Mouse (Mus musculus) MEL (cell line): ENCODE results near the gene Col23a1.

Experiments
- CTCF ChIP-seq, 3 experiments: IDR thresholded peaks in 2 of 3; conservative IDR thresholded peaks in 1 of 3; 2 replicates each; pipeline ENCODE4 v1.5.1; 2011 to 2012; ENCODE audit warnings: low read length in 3 of 3, low read depth in 2 of 3, mild to moderate bottlenecking in 2 of 3, improper control_type of control experiment in 1 of 3, inconsistent platforms in 1 of 3, mixed read lengths in 1 of 3, moderate library complexity in 1 of 3; ENCODE audit not compliant: control insufficient read depth in 1 of 3, insufficient read depth in 1 of 3, poor library complexity in 1 of 3, severe bottlenecking in 1 of 3
- MAX ChIP-seq: IDR thresholded peaks from 2 replicates; pipeline ENCODE4 v1.6.1; 2011; ENCODE audit warnings: low read length, improper control_type of control experiment
- MXI1 ChIP-seq: IDR thresholded peaks from 2 replicates; pipeline ENCODE4 v1.6.1; 2011; ENCODE audit warnings: mild to moderate bottlenecking, low read depth, low read length, improper control_type of control experiment
- NELFE ChIP-seq: IDR thresholded peaks from 2 replicates; pipeline ENCODE4 v1.6.1; 2011; ENCODE audit warnings: low read depth, low read length, improper control_type of control experiment
- POLR2A ChIP-seq, 2 experiments: IDR thresholded peaks; 2 replicates each; pipeline ENCODE4 v1.6.1; 2011 to 2012; ENCODE audit warnings: low read length in 2 of 2, mild to moderate bottlenecking in 2 of 2, control low read depth in 1 of 2, improper control_type of control experiment in 1 of 2, low read depth in 1 of 2, moderate library complexity in 1 of 2; ENCODE audit not compliant: control insufficient read depth in 1 of 2, insufficient read depth in 1 of 2, poor library complexity in 1 of 2
- UBTF ChIP-seq: IDR thresholded peaks from 2 replicates; pipeline ENCODE4 v1.6.1; 2012; ENCODE audit warnings: low read depth, mild to moderate bottlenecking, inconsistent platforms, low read length, improper control_type of control experiment, moderate library complexity, borderline replicate concordance; ENCODE audit not compliant: insufficient read depth

- TF ChIP-seq CTCF (IDR thresholded peaks at IDR 0.05 in 2 of 3, conservative IDR thresholded peaks at IDR 0.05 in 1 of 3; ENCODE audit: control insufficient read depth in 1 of 3, insufficient read depth in 1 of 3, low read depth in 2 of 3, low read length in 3 of 3, poor library complexity in 1 of 3, severe bottlenecking in 1 of 3): no peak
- no peak for TF ChIP-seq MXI1
- no peak for TF ChIP-seq UBTF
- TF ChIP-seq MAX: no peak
- no peak for TF ChIP-seq POLR2A (IDR thresholded peaks at IDR 0.05; ENCODE audit: control insufficient read depth in 1 of 2, insufficient read depth in 1 of 2, low read depth in 1 of 2, low read length in 2 of 2, poor library complexity in 1 of 2)
- TF ChIP-seq NELFE: no peak
These were observed 6.0 kb downstream of the Col23a1 start for GRCm38 (mm10) chr11:51295742-51296141.
